Mouse (Mus musculus) urinary bladder, postnatal 36 days (tissue): Measurements from ENCODE around the gene A930033H14Rik.

Experiments
- DNase-seq, 2 experiments: peaks; one replicate each; pipeline ENCODE4 v3.0.0; 2022; ENCODE audit warnings: low spot score in 2 of 2, mixed read lengths in 1 of 2

Gene A930033H14Rik

DNA sequence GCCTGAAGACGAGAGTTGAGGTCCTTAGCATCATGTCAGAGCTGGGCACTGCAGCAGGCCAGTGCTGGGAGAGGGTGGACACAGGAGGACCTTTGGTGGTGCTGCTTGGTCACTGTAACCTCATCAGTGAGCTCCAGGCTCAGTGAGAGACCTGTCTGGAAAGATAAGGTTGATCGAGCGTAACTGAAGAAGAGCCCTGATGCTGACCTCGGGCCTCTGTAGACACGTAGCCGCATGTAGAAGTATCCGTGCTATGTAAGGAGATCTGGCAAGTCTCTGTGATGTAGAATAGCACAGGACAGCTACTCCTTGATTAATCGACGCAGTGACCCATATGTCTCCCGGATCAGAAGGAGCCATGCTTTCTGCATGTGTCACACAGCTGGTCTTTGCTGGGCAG, 19.2 kb downstream of the A930033H14Rik start:
- DNase-seq: no peak

DNA sequence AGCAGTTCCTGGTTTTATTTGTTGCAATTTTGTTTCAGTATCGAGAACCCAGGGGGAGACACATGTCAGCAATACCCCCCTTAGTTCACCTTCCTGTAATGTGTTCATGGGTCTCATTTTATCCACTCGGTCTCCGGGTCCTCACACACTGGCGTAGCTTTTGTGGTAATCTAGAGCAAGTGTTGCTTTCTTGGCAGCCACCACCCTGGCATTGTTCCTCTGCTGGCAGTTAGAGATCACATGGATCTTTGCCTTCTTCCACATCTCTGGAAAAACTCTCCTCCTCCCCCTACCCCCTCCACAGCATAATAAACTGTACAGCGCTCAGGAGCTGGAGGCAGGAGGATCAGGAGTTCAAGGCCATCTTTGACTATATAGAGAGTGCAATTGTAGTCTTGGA, 20.6 kb downstream of the A930033H14Rik start:
- no peak for DNase-seq

DNA sequence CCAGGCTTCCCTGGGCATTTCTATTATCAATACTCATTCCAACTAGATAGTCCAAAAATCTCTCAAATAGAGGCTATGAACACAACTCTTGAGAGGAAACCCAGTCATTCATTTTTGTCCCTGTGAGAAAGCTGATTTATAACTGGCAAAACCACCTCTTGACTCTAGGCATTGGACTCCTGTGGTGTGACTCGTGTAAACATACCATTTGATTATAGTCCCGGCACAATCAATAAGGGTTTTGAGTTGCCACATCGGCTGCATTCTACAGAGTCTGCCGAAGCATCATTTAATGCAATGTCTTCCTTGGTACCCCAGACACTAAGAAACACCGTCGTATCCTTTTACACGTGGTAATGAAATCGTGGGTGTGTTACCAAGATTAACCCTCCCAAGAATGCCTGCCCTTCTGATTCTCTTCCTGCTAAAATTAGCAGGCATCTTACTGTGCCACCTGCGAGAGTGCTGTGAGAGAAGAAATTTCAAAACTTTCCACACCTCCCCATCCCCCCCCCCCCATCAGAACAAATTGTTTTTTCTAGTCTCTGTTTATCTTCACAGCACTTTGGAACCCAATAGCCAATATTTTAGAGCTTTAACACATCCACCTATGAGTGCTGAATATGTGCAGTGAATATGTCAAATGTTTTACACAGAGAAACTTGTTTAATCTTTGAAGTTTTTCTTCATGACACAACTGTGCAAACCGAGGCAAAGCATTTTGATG, 22.3 kb downstream of the A930033H14Rik start:
- DNase-seq: no peak

DNA sequence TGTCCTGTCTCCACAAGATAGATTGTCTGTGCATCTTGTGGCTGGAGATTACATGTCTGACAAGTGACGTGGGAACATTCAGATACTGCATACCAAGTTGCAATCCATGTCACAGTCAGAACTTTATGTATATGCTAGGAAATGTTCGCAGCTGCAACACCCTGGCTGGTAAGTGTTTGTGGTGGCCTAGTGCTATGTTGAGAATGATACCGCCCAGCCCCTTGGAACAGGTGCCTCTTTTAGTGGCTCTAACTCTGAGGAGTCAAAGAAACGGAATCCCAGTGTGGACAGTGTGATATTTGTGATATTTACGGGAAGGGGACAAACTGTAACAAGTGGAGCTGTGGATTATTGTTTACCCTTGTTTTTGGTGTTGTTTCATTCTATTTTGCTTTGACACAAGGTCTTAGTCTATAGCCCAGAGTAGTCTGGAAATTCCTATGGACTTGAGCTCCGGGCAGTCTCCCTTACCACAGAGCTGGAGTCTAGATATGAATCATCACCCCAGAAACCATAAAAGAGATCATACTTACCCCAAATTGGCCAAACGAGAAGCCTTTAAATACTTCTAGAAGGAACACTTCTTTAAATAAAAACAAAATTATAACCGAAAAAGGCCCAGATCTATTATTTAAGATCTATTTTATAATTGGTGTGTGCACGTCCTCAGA, 25.0 kb downstream of the A930033H14Rik start:
- no peak for DNase-seq

DNA sequence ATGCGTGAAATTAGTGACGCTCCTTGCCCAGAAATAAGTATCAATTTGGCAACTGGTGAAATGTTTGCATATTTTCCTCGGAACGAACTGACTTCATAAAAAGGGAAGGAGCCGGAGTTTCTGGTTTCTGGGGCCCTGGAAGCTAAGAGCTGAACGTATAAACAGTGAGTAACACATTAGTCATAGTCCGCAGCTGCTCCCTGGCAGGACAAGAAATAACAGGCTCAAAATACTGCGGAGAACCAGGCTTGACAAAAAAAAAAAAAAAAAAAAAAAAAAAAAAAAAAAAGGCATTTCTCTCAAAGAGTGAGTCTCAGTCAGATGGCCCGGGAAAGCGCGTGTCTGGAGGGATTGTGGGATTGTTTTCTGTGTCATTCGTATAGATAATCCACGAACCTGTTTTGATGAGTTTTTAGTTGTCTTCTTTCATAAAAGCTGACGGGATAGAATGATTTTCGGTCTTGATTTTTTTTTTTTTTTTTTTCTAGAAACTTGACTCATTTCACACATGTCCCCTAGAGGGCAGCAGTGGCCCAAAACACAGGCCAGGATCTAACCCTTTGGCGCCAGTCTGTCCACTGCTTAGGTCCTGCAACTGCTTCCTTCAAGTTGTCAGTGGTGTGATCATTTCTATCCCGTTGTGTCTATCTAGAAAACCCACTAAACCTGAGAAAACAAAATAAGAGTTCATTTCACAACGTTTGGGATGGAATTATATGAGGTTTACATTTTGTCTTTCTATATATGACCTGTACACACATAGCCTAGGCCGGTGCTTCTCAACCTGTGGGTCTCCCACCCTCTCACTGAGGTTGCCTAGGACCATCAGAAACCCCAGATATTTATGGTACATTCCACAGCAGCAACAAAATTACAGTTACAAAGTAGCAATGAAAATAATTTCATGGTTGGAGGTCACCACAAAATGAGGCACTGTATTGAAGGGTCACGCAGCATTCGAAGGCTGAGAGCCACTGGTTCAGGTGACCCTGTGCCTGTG, 26.7 kb downstream of the A930033H14Rik start:
- peak; percentile 66 to 73 for DNase-seq

DNA sequence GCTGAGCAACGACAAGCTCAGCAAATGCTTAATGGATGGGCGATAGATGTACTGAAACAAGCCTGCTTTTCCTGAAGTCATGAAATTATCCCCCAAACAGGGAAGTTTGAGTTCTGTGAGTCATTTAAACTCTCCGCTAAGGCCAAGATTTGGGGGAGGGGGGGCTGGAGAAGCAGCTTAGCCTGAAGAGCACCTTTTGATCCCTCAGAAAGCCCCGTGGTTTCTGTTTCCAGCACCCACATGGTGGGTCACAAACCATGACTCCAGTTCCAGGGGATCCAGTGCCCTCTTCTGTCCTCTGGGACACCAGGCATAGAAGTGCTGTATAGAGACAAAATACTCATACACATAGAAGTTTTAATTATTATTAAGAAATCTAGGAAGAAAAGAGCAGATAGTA, 27.5 kb downstream of the A930033H14Rik start:
- DNase-seq: peak; percentile 30 to 49

DNA sequence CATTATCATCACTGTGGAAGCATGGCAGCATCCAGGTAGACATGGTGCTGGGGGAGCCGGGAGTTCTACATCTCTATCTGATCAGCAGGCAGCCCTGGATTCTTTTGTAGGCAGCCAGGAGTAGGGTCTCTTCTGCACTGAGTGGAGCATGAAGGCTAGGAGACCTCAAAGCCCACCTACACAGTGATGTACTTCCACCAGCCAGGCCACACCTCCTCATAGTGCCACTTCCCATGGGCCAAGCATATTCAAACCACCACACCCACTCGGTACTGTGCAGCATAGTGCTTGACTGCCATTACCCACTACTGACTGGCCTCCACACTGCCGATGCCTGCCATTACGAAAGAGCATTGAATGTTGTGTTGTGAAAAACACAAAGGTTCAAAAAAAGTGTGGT, 28.0 kb downstream of the A930033H14Rik start:
- DNase-seq: no peak

DNA sequence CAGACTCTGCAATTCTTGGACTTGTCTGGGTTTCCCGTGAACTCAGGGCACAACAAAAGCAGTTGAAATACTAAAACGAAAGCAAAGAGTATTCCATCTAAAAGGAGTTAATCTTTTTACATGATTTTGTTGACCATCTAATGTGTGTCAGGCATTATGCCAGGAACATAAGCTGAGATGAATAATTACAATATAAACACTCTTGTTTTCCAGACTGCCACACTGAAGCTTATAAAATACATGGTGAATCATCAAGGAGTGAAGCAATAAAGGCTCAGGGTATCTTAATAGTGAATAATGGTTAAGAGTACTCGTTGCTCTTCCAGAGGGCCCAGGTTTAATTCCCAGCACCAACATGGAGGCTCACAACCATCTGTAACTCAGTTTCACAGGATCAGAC, 31.9 kb downstream of the A930033H14Rik start:
- DNase-seq: no peak

DNA sequence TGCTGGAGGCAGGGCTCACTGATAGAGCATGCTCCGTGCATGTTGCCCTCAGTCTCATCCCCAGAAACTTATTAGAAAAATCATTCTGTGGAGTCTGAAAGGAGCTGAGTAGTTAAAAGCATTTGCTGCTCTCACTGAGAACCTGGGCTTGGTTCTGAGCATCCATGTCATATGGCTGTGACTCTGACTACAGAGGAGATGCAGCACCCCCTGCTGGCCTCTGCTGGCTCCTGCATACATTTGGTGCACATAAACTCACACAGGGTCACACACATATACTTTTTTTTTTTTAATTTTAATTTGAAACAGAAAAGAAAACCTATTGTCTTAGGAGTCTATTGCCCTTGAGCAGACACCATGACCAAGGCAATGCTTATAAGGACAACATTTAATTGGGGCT, 33.6 kb downstream of the A930033H14Rik start:
- DNase-seq: no peak

DNA sequence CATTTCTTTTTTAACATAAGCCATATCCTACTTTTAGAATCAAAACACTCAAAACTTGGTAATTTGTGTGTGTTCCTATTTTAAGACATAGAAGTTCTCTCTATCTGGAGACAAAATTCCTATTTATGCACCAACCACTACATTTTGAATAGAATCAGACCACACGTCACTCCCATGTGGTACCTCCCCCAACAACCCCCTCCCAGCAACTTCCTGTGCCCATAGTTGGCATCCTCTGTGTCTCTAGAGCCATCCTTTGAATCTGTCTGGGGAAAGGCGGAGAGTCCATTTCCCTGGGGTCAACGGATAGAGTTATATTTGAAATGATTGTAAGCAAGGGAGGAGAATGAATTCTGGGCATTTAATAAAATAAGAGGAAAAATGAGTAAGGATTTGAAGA, 36.8 kb downstream of the A930033H14Rik start:
- no peak for DNase-seq

DNA sequence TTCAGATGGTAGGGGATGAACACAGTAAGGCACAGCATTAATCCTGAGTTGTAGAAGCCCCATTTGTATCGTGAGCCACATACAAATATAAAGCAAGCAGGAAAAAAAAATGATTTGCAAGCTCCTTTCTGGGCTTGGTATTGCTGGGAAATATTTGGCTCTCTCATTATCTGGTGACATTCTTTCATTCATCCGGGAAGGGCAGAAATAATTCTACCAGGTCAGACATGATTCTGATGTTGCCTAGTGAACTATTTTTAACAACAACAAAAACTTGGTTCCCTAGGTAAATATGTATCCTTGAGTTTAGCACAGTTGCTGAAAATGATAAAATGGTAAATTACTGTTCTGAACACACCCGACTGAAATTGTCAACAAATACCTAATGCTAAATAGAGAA, 40.5 kb downstream of the A930033H14Rik start:
- no peak for DNase-seq

DNA sequence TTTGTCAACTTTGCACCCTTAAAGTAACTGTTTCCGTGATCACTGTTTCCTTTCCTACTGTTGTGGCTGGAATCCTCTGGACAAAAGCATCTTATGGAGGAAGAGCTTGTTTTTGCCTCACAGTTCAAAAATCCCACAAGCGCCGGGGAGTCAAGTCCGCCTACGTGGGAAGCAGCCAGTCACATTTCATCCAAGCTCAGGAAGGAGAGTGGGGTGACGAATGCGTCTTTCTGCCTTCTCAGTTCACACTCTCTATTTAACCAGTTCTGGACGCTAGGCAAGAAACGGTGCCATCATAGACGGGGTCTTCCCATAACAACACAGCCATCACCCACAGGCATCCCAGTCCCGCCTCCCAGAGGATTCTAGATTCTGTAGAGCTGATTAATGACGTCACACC, 46.4 kb downstream of the A930033H14Rik start:
- no peak for DNase-seq

DNA sequence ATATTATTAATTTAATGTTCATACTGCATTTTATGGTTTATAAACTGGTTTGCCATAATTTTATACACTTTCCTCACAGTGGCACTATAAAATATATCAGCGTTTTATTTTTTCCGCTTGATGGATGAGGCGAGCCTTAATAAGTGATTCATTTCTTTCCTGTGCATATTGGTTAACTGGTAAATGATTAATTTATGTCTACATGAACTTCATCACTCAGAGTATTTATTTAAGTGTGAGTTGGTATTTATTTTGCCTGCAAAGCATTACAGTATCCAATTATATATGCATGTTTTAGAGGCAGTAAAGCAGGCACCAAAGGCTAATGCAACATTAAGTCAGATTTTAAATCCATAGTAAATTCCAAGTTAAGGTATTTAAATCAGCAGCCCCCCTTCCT, 47.1 kb downstream of the A930033H14Rik start:
- no peak for DNase-seq

DNA sequence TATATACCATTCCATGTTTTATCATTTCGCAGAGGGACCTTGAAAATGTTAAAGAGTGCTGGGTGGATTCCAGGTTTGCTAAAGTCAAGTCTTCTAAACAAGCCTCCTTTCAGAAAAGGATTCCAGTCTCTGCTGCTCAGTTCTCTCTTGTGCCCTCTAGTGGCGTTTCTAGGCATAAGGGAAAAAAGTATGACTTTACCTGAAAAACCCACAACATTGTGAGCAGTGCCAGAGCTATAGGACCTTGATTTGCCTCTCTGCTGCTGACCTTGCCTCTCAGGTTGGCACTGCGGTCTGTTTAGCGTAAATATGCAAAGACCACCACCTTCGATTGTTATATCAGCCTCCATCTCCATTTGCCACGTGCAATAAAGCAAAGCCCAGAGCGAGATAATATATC, 47.8 kb downstream of the A930033H14Rik start:
- DNase-seq: no peak

DNA sequence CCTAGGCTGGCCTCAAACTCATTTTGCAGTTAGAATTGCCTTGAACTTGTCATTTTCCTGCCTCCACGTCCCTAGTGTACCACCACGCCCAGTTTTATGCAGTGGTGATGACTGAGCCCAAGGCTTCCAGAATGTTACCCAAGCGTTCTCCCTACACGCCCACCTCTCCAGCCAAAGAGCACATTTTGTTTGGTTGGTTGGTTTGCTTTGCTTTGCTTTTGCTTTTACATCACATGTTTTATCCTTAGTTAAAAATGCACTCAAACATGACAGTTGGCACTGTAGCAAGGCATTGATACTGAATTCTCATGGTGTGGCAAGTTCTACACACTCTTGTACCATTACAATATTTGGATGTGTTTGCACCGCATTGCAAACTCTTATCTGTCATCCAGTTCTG, 49.7 kb downstream of the A930033H14Rik start:
- no peak for DNase-seq

DNA sequence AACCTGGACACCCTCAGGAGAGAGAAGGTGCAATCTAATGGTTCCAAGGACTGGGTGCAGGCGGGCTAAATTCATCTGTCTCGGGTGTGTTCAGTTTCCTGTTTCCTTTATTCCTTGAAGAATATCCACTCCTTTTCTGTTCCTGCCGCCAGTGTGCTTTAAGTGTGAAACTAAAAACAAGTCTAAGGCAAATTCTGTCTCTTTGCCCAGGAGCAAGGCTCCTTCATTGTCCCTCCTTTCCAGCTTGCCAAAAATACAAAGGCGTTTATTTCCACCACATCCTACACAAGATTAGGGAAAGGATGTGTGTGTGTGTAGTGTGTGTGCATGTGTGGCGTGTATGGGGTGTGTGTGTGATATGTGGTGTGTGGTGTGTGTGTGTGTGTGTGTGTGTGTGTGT, 50.3 kb downstream of the A930033H14Rik start:
- no peak for DNase-seq

DNA sequence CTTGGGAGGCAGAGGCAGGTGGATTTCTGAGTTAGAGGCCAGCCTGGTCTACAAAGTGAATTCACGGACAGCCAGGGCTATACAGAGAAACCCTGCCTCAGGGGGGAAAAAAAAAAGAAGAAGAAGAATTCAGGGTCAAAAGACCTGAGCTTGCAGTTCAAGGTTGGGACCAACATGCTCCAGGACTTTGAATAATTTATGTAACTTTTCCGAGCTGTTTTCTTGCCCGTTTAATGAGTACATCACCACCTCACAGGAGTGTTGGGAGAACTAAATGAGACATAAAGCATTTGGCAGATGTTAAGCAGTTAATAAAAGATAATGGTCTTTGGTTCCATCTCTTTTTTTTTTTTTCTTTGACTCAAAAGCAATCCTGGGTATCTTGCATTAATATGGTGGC, 51.4 kb downstream of the A930033H14Rik start:
- DNase-seq: no peak

DNA sequence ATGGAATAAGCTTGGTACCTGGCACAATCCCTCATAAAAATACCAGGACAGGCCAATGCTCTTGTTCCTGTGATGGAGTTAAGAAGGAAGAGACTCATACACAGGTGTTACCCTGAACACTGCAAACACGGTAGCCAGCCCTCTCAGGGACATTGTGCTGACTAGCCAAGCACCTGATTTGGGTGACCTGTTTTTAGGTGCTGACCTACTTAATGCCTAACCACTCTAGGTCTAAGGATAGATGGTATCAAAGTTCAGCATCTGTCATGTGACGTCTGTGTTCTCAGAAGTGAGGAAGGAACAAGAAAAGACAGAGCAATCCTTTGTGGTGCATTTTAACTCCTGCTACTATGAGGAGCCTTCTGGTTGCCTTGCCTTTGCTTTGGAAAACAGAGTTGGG, 52.0 kb downstream of the A930033H14Rik start:
- DNase-seq: no peak
